Mouse (Mus musculus): ENCODE data around the gene Hypm.

Gene Hypm

DNA sequence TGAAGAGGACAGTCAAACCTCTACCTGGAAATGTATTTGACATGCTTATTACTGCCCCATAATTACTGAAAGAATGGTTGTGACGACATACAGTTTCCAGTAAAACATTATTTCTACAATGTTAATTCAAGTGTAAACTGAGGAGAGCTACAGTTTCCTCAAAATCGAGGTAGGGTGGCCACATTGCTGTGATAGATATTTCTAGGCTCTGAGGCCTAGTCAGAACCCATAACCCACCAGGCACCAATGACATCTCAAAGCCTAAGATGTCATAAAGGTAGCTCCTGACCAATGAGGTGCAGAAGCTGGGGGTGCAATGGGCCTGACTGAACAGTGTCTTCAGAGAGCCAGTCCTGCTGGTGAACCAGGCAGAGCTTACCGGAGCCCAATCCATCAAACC is at the start of gene Hypm:
Gene Hypm, plus strand, starts transcription at position 301 of the 400 bp plus-strand sequence.
- no peak for DNase-seq (ENCODE audit: low read depth, low spot score)

DNA sequence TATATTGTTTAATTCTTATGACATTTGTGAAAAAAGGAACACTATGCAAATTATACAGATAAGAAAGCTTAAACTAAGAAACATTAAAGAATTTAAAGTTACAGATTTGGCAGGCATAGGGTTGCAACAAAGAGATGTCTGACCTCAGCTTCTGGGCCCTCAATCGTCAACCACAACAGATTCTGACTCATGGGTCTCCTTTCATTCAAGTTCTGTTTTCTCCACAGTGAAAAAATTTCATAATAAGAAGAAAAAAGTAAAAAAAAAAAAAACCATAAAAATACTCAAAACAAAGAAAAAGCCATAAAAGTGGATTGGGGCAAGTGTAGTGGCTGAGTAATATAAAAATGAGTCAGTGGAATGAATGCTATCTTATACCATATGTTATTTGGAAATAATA is 36.6 kb upstream of the Hypm start:
- no peak for DNase-seq (ENCODE audit: low read depth, low spot score)

- DNase-seq (ENCODE audit: low read depth, low spot score), result no peak
Observed at GRCm38 (mm10) chrX:9812469-9812868, 34.3 kb upstream of the Hypm start.

GRCm38 (mm10) chrX:9834779-9835178 is 11.9 kb upstream of the Hypm start:
- DNase-seq (ENCODE audit: low read depth, low spot score), result no peak

- DNase-seq (ENCODE audit: low read depth, low spot score), result no peak
Observed at GRCm38 (mm10) chrX:9849403-9849802, 2.7 kb downstream of the Hypm start, which contains the start of gene H2al3. Gene H2al3, plus strand, starts transcription at chrX:9849703.

DNA sequence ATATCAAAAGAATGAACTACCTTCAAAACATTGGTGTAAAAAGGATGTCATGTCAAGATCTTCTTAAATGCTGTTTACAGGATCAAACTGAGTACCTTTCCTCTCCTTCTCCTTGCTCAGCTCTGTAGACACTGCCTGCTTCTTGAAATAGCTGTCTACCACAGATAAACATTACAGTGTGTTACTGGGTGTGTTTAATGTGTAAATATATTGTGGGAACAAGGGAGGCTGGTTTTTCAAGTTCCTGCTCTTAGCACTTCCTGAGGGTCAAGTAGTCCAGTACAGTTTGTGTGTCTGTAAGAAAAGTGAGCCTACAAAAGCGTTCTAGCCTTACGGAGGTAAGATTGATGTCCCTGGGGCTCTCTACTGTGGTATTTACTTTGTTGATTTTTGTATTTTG is 15.1 kb downstream of the Hypm start:
- DNase-seq (ENCODE audit: low read depth, low spot score), result no peak

DNA sequence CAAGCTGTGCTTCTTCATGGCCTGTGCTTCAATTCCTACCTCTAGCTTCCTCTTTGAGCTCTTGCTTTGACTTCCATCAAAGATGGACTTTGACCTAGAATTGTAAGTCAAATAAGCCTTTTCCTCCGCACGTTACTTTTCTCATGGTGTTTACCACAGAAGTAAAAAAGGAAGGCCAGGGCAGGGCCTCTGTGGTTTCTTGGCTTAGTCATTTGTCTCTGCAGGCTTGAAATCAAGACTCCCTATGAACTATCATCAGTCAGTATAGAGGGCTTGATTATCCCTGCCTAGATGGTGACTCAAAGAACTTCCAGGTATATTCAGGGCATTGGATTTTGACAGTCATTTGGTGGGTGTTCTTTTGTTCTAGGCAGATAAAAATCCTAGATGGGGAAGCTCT is 28.8 kb downstream of the Hypm start:
- no peak for DNase-seq (ENCODE audit: low read depth, low spot score)

DNA sequence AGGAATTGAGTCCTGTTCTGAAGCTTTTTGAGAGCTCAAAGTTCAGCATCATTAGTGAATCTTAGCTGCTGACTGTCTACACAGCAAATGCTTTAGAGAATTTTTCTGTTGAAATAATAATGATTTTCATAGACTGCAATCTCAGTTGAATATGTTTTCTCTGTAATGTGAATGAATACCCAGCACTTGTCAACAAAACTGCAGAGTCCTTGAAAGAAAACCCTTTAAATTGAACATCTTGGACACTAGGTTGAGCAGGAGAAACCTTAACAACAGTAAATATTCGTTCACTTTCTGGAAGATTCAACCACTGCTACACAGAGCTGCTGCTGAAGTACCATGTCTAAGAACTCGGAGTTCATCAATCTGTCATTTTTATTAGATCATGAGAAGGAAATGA is 38.6 kb downstream of the Hypm start, which contains the start of gene Sytl5:
Gene Sytl5, plus strand, starts transcription at position 301 of the 400 bp plus-strand sequence.
- DNase-seq (ENCODE audit: low read depth, low spot score), result no peak
